12 mouse cellular contexts compared by ENCODE assay signal in genomic region chr6:14142107-14142751, GRCm38 (mm10).
DNase-seq lines count a peak whose midpoint lies in the region.
"Had no signal": no experiment of that assay in that cellular context is flagged by ENCODE, and none has a peak within 500 bp of the region (broad histone marks: within the 10 kb centered on the region; RNA-seq: fewer than 3 reads in every experiment).

No protein-coding gene starts in this region.

- DNase-seq in frontal cortex, postnatal 10 days (ENCODE audit: low spot score in 2 of 2), result peak; percentile 11 to 19
- DNase-seq in frontal cortex, adult 2 months (ENCODE audit: extremely low spot score in 1 of 2, low spot score in 1 of 2), result no peak
- DNase-seq in right cerebral cortex, postnatal 4 days, result peak; percentile 19
- DNase-seq in right cerebral cortex, postnatal 36 days (ENCODE audit: low spot score in 2 of 2), result no peak
- DNase-seq in layer of hippocampus, adult 8-10 months (ENCODE audit: low spot score in 2 of 2), result peak; percentile 77 to 85
- no peak for DNase-seq in retina, embryonic 14.5 days (ENCODE audit: low spot score)
- no peak for DNase-seq in liver
- DNase-seq: adrenal gland, postnatal 10 days; cerebellum, postnatal 25 days; gastrocnemius, postnatal 25 days; lung, adult 18-20 months; thymus, postnatal 25 days had no signal

Comparison
In these comparisons a context has a peak if more than half of its experiments do, and no peak if none do; other contexts are left out.
1. DNase-seq: peak in frontal cortex, postnatal 10 days (2 of 2), right cerebral cortex, postnatal 4 days (single experiment) and layer of hippocampus, adult 8-10 months (2 of 2); none in frontal cortex, adult 2 months (0 of 2), right cerebral cortex, postnatal 36 days (0 of 2), retina, embryonic 14.5 days (single experiment) and liver (single experiment).